8 mouse cellular contexts compared by ENCODE assay signal in the genomic region with DNA sequence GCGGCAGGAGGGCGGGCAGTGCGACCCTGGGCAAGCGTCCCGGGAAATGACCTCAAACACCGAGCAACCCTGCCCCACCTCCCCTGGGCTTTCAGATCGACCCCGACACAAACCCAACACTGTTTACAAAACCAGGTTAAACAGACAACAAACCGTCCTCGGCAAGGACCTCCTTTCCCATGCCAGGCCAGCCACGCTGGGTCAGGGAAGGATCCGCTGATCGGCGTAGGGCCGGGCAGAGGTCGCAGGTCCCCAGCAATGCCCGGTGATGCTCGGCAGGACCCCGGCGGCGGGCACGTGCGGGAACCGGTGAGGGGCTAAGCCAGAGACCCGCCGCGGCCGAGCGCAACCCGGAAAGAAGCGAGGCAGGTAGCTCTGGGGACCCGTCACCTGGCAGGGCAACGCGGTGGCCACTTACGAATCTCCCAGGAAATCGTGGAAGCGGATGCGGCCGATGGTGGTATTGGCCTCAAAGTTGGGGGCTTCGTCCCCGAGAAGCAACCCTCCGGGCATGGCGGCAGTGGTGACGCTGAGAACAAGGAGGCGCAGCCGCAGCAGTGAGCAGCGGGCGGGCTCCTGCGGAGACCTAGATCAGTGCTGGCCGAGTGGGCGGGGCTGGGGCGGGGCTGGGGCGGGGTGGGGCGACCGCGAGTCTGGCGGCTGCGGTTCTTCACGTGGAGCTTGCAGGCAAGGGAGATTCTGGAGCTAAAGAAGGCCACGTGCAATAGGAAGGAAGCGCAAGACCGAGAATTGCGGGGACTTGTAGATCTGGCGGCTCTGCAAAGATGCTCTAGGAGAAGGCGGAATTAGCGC. TPM values are rescaled to one million over a fixed set of nuclear protein-coding genes. Genes with fewer than 3 reads are reported as not detected.
DNase-seq lines count a peak whose midpoint lies in the region; ATAC-seq lines count a peak whose summit lies in the region.

A gene (minus strand): TSS at position 616 of the 813 bp plus-strand sequence.

- ATAC-seq in inflammation-experienced regulatory T-cells, adult 6 months: peak; percentile 75
- peak; percentile 37 for ATAC-seq in megakaryocyte-erythroid progenitor cell, adult 5-6 weeks (replicated peaks; ENCODE audit: low FRiP score, low TSS enrichment, poor library complexity, severe bottlenecking)

- peak; percentile 91 for DNase-seq in adrenal gland, adult 2 months
- DNase-seq in embryo, embryonic 10.5 days (ENCODE audit: low spot score): peak; percentile 89
- DNase-seq in gastrocnemius, postnatal 14 days: peak; percentile 86
- DNase-seq in left cerebral cortex, postnatal 14 days (ENCODE audit: low spot score in 2 of 2): peak; percentile 79 to 81
- peak; percentile 84 for DNase-seq in right cerebral cortex, postnatal 14 days
- DNase-seq in urinary bladder, postnatal 25 days (ENCODE audit: low spot score): peak; percentile 71

- intact Hi-C loops in gastrocnemius, postnatal 14 days (cut with DNase I; ENCODE audit: low total_unique reads): no loop called here
- intact Hi-C loops in left cerebral cortex, postnatal 14 days (cut with DNase I): no loop called here

RNA-seq across cellular contexts. Expression of the gene that starts here (rescaled TPM):
- 100 to 1,000 TPM; 283 to 597 TPM for total RNA-seq in adrenal gland, adult 2 months (2021)
- polyA plus RNA-seq in adrenal gland, adult 2 months (2012; rRNA removed): 103 and 130 TPM in 2 replicates
- total RNA-seq in gastrocnemius, postnatal 14 days (2021): 10 to 100 TPM; 70.1 to 78.6 TPM
- polyA plus RNA-seq in inflammation-experienced regulatory T-cells, adult 6 months (2017; shearing (Covaris generic)): 100 to 1,000 TPM; 249 to 347 (median 317) TPM
- 100 to 1,000 TPM; 277 to 282 TPM for total RNA-seq in left cerebral cortex, postnatal 14 days (2021)
- total RNA-seq in megakaryocyte-erythroid progenitor cell, adult 5-6 weeks (2014; fragmentation: Nextera tagmentation): 378 and 558 TPM in 2 replicates
- 583 and 708 TPM in 2 replicates for total RNA-seq in megakaryocyte-erythroid progenitor cell, adult 5-6 weeks (2017)

Comparison
In these comparisons a context has a peak if more than half of its experiments do, and no peak if none do; other contexts are left out.
1. Peak in every context shown above with its lines: DNase-seq and ATAC-seq.